Mouse (Mus musculus): ENCODE results near the gene Rnft2.

Rnft2 gene

DNA sequence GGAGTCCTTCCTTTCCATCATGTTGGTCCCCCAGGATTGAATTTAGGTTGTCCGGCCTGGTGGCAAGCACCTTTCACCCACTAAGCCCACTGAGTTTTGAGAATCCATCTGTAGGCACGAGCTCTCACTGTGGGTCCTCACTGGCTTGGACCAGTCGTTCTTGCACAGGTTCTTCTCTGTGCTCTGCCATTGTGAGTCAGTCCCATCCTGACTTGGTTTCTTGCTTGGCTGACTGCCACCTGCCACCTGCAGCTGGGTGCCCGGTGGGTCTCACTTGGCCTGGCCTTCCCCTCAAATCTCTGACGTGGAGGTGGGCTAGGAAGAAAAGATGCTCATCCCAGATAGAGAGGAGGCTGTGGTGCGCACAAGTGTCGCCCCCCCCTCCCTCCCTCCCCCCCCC is 6.1 kb upstream of the Rnft2 start:
- no peak for DNase-seq (ENCODE audit: low read depth, low spot score)

DNA sequence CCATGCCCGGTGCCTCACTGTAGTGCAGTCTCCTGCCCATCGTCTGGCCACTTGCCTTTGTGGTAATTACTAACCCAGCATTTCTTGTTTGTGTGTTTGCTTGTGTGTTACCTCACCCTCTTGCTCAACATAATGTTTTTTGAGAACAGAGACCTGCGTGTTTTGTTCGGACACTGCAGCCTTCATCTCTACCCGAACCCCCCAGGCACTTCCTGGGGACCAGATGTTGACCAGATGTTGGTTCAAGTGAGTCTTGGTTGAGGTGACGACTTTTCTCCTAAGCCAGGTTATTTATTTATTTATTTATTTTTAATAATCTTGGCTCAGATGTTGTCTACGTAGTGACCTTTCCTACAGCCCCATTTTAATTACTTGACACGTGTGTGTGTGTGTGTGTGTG is 2.5 kb upstream of the Rnft2 start:
- no peak for DNase-seq (ENCODE audit: low read depth, low spot score)

DNA sequence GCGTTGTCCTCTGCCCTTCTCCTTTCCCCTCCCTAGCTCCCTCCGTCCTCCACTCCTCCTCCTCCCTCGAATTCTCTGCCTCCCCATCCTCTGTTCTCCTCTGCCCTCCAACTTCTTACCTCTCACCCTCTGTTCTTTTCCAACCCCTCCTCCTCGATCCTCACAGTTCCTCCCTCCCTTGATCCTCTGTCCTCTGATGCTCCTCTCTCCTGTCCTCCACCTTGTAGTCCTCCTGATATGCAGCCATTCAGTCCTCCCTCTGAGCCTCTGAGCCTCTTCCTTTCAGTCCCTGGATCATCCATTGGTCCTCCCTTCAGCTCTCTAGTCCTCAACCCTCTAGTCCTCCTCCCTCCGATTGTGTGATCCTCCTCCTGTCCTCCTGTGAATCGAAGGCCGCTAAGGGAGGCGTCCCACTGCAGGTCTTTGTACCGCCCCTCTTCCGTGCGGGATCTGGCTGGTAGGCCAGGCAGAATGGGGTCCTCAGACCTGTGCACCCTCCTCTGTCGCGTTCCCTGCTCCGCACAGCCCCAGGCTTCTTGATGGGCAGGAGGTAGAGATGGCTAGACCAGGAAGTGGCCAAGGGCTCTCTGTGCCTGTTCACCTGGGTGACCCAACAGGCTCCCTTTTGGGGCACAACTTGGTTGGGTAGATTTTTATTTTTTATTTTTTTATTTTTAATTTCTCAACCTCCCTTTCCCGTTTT is 841 bp upstream of the Rnft2 start:
- no peak for DNase-seq (ENCODE audit: low read depth, low spot score)

DNA sequence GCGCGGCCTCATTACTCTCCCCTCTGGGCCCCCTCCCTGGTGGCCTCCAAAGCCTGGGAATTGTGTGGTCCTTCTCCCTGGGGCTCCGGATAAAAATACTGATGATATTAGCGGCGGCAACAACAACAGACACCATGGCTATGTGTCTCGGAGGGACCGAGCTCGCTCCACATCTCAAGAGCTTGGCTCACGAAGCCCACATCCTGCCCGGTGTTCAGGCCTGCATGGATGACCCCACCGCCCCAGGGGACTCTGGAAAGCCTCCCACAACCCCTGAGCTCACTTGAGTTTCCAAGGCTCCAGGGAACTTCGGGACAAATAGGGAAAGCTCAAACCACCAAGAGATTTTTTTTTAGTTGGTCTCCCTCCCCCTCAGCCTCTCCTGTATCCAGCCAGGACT is 5.2 kb downstream of the Rnft2 start:
- no peak for DNase-seq (ENCODE audit: low read depth, low spot score)

GRCm38 (mm10) chr5:118236891-118237290 is 8.0 kb downstream of the Rnft2 start:
- DNase-seq (ENCODE audit: low read depth, low spot score): no peak

GRCm38 (mm10) chr5:118230071-118230611 is 14.8 kb downstream of the Rnft2 start:
- peak; percentile 34 for DNase-seq (ENCODE audit: low read depth, low spot score)

DNA sequence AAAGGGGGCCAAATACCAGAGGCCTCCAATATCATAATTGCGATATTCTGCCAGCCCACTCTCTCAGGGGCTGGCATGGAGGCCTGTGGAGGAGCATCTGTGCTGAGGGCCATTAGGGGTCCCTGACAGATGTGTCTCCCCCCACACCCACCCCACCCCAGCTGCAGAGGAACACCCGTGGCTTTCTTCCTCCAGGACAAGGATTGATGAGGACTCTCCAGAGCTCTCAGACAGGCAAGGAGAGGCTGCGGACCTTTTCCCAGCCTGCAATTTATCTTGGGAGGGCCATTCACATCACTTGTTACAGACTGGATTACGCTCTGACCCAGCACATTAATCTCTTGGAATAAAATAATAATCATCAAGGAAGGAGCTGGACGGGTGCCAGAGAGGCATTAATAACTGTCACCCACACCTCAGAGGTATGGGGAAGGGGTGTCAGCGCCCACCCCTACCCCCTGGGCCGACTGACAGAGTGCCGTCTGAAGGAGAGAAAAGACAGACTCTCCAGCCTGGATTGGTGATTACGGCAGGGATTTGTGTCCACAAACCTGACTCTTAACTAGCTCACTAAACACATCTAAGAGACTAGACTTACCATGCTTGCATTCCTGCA is 21.7 kb downstream of the Rnft2 start:
- no peak for DNase-seq (ENCODE audit: low read depth, low spot score)

GRCm38 (mm10) chr5:118217410-118217809 is 27.5 kb downstream of the Rnft2 start:
- no peak for DNase-seq (ENCODE audit: low read depth, low spot score)

DNA sequence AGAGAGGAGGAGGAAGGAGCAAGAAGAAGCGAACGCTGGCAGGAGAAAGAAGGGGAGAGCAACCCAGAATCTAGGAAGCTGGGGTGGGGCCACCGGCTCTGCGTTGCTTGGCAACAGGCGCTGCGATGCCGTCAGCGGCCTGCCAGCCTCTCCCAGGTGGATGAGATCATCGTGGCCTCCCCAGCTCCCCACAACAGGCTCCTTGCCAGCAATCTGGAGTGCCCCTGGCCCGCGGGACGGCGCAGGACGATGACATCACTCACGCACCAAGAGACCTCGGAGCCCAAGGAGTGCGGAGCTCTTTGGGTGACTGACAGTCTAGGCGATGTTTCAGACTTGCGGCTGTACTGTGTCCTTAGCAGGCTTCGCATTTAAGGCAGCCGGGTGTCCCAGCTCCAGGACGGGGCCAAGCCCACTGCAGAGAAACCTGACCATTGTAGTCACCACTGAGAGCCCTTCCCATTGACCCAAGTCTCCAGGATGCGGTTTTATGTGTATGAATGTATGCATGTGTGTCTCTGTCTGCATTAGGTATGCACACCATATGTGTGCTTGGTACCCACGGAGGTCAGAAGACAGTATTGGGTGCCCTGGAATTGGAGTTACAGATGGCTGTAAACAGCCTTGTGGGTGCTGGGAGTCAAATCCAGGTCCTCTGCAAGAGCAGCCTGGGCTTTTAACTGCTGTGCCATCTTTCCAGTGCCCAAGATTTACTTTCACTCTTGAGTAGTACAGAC is 30.3 kb downstream of the Rnft2 start:
- DNase-seq (ENCODE audit: low read depth, low spot score): peak; percentile 79

GRCm38 (mm10) chr5:118214012-118214411 is 30.9 kb downstream of the Rnft2 start:
- no peak for DNase-seq (ENCODE audit: low read depth, low spot score)

- no peak for DNase-seq (ENCODE audit: low read depth, low spot score)
Measured at GRCm38 (mm10) chr5:118205852-118206251, 39.1 kb downstream of the Rnft2 start.

GRCm38 (mm10) chr5:118204675-118205440 is 40.1 kb downstream of the Rnft2 start:
- no peak for DNase-seq (ENCODE audit: low read depth, low spot score)

DNA sequence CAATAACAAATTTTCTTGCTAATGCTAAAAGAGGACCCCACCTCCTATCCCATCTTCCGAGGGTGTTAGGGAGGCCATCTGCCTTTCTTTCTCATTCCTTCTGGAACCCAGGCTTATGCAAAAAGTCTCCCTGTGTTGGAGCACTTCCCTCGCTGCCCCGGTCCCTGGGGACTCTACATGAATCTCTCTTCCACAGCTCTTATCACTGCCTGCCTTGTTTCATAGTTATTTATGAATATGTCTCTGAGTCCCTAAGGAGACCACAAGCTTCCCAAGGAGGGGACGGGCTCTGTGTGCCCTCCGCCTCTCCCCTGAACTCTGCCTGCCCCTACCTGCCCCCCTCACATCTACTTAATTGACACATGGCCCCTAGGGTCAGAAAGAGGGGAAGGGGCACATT is 45.2 kb downstream of the Rnft2 start:
- DNase-seq (ENCODE audit: low read depth, low spot score): no peak

- DNase-seq (ENCODE audit: low read depth, low spot score): no peak
Measured at GRCm38 (mm10) chr5:118197421-118197820, 47.5 kb downstream of the Rnft2 start.

- DNase-seq (ENCODE audit: low read depth, low spot score): no peak
Measured at GRCm38 (mm10) chr5:118192221-118192620, 52.7 kb downstream of the Rnft2 start.

- no peak for DNase-seq (ENCODE audit: low read depth, low spot score)
Measured at GRCm38 (mm10) chr5:118190491-118190890, 54.4 kb downstream of the Rnft2 start.

DNA sequence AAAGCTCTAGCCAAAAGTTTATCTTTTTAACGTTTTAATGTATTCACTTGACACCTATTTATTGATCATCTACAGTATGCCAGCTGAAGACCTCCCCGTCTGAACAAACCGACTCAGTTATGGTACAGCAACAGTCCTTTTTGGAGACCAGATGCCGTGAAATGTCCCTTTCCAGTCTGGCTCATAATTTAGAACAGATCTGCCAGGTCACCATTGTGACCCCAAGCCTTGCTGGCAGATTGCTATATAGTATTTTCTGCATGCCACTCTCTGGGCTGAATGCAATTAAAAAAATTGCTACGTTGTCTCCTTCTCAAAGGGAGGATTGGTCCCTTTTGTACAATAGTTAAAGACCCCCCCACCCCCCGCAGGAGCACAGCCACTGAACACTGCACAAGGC is 56.6 kb downstream of the Rnft2 start:
- DNase-seq (ENCODE audit: low read depth, low spot score): no peak

GRCm38 (mm10) chr5:118186903-118187633 is 57.8 kb downstream of the Rnft2 start:
- no peak for DNase-seq (ENCODE audit: low read depth, low spot score)

GRCm38 (mm10) chr5:118177640-118178039 is 67.3 kb downstream of the Rnft2 start:
- no peak for DNase-seq (ENCODE audit: low read depth, low spot score)

- DNase-seq (ENCODE audit: low read depth, low spot score): no peak
Measured at GRCm38 (mm10) chr5:118175137-118175536, 69.8 kb downstream of the Rnft2 start.
